Mouse (Mus musculus): ENCODE results near the gene Cyp39a1. TPM values are rescaled to one million over a fixed set of nuclear protein-coding genes. Genes with fewer than 3 reads are reported as not detected.

Gene Cyp39a1
- polyA plus RNA-seq, 1 experiment from 2014 or later, result 32.7 TPM

Other genes starting within 250 kb of the Cyp39a1 start
- gene Mep1a, start 164.6 kb upstream of the Cyp39a1 start, polyA plus RNA-seq (2016; fragmentation: Nextera tagmentation; extraction: Ambion mirVana), result not detected in 2 replicates
- not detected in 2 replicates for gene Ankrd66, start 123.8 kb upstream of the Cyp39a1 start, polyA plus RNA-seq (2016; fragmentation: Nextera tagmentation; extraction: Ambion mirVana)
- 2.1 and 3.4 TPM in 2 replicates for gene Pla2g7, start 99.3 kb upstream of the Cyp39a1 start, polyA plus RNA-seq (2016; fragmentation: Nextera tagmentation; extraction: Ambion mirVana)
- 0.04 TPM in 1 of 2 replicates, not detected in the other for gene Tdrd6, start 37.1 kb upstream of the Cyp39a1 start, polyA plus RNA-seq (2016; fragmentation: Nextera tagmentation; extraction: Ambion mirVana)
- gene Slc25a27, start 211 bp upstream of the Cyp39a1 start, polyA plus RNA-seq (2016; fragmentation: Nextera tagmentation; extraction: Ambion mirVana), result 84.4 and 99.3 TPM in 2 replicates
- 25.5 and 26.6 TPM in 2 replicates for gene Rcan2, start 133.9 kb downstream of the Cyp39a1 start, polyA plus RNA-seq (2016; fragmentation: Nextera tagmentation; extraction: Ambion mirVana)